Mouse (Mus musculus): ENCODE measurements around the gene Tiprl.

Gene Tiprl

DNA sequence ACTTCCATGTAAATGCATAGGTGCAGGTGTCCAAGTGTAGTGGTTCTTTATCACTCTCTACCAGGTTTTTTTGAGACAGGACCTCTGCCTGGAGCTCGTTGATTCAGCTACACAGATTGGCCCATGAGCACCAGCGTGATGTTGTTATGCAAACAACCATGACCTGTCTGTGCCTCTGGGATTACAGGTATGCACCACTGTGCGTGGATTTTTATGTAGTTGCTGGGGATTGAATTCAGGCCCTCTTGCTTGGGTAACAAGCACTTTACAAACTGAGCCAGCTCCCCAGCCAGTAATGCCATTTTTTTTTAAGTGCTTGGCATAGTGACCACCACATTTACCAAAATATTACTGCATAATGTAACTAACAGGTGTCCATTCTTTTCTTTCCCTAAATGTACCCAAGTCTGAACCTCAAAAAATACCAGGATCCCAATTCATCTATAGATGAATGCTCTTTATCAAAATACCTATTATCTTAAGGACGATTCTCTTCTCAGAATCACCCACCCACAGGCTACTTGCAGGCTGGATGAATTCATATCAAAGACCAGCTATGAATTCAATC, 35.3 kb downstream of the Tiprl start:
- DNase-seq (ENCODE audit: low read depth), result no peak

DNA sequence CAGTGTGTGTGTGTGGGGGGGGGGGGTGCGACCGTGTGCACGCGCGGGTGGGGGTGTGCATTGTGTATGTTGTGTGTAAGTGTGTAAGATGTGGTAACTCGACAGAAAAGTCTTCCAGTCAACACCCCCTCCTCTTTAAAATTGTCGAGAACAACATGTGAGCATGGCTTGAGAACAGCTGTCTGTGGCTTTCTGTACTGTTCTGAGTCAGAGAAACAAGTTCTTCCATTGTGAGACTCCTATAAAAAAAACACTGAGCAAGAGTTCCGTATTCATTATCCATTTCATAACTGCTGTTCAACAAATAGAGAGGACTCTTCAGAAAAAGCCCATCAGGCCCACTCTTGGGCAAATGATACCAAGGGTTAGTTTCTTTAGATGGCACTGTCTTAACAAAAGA, 36.0 kb downstream of the Tiprl start:
- DNase-seq (ENCODE audit: low read depth), result no peak

DNA sequence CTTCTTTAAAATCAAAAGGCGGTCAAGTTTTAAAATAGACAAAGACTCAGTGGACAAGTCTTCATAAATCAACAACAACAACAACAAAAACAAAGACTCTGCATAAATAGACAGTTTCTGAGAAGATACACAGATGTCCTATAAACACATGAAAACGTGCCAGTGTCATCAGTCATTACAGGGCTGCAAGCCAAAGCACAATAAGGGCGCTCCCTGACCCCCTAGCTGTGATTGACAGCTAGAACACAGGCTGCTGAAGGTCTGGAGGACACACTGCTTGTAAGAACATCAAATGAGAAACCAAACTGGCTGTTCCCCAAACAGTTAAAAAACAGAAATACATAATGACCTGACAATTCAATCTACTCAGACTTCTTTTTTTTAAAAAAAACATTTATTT, 37.2 kb downstream of the Tiprl start:
- no peak for DNase-seq (ENCODE audit: low read depth)

DNA sequence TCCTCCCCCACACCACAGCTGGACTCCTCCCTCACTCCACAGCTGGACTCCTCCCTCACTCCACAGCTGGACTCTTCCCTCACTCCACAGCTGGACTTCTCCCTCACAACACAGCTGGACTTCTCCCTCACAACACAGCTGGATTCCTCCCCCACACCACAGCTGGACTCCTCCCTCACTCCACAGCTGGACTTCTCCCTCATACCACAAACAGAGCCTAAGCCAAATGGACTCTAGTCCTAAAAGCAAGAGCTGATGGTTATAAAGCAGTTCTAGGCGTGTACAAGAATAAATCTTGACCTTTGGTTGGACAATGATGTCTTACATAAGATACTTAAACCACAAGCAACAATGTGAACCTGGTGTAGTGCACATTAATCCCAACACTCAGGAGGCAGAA, 37.8 kb downstream of the Tiprl start:
- no peak for DNase-seq (ENCODE audit: low read depth)

DNA sequence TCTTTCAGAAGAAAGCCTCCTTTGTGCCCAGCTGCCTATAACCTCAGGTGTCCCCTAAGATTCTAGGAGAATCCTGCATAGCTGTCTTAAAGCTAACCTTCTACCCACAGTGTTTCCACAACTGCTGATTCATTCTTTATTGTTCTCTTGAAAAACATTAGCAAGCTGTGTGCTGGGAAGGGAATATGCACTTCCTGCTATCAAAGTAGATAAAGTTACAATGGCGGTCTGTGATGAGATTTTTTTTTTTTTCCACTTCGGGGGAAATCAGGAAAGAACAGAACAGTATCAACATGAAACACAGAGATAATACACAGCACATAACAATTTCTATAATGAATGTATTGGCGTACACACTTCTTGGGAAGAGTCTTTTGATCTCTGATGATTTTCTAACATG, 38.9 kb downstream of the Tiprl start:
- DNase-seq (ENCODE audit: low read depth), result peak; percentile 44

DNA sequence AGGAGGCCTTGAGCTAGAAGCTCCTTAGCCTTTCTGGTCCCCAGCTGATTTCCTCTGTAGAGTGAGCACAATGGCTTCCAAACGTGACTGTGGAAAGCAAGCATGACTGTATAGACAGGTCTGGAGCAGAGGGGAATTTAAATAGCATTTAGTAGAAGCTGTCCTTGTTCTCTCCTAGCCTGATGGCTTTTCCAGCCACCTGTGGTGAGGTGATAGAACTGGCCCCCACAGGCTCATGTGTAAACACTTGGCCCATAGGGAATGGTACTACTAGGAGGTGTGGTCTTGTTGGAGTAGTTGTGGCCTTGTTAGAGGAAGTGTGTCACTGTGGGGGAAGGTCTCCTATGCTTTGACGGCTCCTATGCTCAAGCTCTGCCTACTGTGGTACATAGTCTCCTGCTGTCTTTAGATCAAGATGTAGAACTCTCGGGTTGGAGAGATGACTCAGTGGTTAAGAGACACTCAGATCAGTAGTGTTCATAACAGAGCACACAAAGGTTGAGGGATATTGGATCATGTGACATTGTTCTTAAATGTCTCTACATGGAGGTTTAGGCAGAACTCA, 41.3 kb downstream of the Tiprl start:
- DNase-seq (ENCODE audit: low read depth), result peak; percentile 64

DNA sequence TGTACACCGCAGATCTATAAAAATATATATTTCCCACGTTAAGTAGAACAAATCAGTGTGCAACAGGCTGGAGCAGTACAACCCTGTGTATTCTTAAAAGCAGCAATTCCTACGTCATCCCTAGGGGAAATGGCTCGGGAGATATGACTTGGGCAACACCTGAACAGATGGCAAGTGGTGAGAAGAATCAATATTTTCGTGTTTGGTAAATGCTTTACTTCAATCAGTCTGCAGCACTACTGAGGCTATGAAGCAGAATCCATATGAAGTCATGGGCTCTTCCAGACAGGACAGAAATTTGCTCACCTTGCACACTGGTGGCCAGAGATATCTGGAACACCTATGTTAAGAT, 42.2 kb downstream of the Tiprl start:
- no peak for DNase-seq (ENCODE audit: low read depth)

DNA sequence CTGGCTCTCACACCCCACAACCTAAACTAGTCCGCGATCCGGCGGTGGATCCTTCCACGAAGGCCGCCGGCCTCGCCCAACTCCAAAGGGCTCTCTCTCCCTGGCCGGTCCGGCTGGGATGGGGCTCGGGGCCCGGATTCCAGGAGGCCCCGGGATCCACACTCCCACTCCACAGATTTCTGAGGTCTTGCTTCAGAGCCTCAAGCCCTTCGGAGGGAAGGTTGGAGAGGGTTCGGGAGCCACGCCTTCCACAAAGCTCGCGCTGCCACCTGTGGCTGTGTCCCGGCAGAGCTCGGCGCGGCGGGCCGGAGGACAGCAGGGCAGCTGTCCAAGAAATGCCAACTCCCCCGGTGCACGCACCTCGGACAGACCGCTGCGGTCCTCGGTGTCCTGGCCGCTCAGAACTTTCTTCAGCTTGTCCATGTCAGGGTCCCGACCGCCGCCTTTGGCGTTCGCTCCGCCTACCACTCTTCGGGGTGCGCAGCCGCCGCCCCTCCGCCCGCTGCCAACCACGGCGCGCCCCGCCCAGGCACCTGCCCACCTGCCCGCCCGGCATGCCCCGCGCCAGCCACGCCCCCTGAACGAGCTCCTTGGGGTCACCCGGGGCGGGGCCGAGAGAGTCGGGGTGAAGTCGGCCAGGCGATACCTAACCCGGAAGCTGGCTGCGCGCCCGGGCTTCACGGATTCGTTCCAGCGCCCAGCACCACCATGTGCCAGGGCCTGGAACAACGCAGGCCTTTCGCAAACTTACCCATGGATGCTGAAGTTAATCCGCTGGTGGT, 42.7 kb downstream of the Tiprl start, which contains the start of gene Sft2d2:
Gene Sft2d2, minus strand, starts transcription at position 559 of the 782 bp plus-strand sequence.
- peak; percentile 94 for DNase-seq (ENCODE audit: low read depth)

DNA sequence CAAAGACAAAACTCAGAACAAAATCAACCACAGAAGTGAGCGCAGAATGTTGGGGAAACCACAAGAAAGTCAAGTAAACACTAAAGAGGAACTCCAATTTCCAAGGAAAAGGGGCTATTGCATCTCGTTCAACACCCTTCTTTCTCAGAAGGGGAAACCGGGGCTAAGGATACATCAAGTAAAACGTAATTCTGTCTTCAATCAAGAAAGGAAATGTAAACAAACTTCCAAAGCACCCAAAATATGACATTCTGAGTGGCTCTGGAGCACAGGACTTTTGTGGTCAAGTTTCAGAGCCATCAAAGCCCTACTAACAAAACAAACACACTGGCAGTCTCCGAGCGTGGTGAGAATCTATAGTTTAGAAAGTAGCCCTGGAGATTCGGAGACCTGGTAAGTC, 43.4 kb downstream of the Tiprl start:
- DNase-seq (ENCODE audit: low read depth), result peak; percentile 62

DNA sequence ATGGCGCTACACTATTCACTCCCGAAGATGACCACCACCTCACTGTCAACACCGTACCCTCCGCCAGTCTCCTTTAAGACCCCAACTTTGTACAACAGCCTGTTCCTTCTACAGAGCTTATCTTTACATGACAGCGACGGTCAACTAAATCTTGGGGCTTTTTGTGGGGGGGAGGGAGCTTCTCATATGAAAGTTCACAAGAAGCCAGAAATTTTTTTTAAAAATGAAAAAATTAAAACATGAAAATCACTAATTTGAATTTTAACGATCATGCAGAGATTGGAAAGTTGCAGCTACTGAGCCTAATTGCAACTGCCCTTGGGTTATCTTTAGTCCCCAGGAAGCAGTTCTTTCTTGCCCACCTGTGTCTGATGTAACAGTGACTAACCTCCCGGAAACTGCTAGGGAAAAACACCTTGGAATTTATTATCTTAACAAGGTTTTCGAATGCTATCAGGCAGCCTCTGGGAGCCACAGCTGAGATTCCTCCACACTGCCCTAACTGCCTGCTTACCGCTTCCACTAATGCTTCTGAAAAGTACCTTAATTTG, 44.0 kb downstream of the Tiprl start:
- DNase-seq (ENCODE audit: low read depth), result peak; percentile 31

DNA sequence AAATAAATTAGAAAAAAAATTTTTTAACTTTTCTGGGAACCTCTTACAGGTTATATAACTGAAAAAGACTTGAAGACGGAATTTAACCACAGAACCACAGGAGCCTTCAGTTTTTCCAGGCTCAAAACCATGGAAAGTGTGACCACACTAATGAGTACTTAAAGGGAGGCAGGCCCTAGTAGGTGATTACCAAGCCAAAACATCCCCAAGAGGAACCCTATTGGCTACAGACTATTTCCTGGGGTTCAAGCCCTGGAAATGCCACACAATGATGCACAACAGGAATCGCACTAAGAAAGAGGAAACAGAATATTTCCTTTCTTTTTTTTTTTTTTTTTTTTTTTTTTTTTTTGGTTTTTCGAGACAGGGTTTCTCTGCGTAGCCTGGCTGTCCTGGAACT, 44.7 kb downstream of the Tiprl start:
- peak; percentile 67 for DNase-seq (ENCODE audit: low read depth)

DNA sequence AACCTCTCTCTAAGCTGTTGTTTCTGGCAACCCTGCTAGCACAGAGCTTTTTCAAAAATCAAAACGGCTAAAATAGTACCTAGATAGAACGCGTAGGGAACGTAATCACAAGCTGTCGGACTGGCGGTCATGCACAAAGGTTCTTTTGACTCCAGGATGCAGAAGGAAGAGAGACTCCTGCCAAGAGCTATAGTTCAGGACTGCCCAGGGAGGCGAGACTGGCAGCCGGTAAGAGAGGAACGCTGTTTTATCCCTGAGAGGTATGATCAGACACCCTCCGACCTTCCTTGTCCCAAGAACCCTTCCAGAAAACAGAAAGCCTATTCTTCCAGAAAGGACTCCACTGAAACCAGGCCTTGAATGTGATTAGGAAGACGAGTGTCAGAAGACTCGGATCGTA, 45.2 kb downstream of the Tiprl start:
- DNase-seq (ENCODE audit: low read depth), result no peak

DNA sequence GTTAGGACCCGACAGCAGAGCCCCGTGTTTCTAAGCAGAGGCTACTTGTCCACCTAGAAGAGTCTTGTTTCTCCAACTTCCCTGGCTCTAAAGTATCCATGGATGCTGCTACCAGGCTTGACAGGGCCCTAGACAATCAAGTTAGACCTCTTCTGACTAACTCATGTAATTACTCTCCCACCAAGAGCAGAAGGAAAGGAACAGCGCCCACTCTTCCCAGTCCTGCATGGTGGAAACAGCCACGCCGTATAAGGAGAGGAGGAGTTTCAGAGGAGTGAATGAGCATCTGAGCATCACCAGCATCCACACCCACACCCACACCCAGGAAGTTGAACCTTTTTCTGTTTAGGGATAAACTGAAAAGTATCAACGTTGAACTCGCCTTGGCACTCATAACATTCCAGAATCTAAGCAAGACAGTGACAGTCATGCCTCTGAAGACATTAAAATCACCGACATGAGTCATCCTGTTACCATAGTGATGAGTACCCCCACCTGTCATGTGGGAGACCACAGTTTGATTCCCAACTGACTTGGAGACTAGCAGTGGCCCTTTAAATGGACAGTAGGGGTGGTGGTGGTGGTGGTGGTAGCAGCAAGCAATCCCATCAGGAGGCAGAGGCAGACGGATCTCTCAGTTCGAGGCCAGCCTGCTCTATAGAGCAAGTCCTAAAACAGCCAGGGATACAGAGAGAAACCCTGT, 46.1 kb downstream of the Tiprl start:
- DNase-seq (ENCODE audit: low read depth), result peak; percentile 18

DNA sequence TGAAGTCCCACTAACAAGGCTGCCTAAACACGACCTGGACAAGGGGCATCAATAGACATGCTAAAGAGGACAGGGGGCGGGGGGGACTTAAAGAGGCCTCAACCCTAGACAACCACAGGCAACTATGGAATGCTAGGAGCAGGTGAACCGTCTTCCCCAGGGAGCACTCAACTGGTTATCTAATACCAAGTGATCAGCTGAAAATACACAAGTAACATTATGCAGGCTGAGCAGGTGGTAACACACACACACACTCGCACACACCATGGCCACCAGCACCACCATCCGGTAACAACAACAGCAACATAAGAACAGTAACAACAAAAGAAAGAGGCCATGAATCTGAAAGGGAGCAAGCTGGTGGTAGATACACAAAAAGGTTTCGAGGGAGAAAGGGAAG, 46.7 kb downstream of the Tiprl start:
- DNase-seq (ENCODE audit: low read depth), result no peak

DNA sequence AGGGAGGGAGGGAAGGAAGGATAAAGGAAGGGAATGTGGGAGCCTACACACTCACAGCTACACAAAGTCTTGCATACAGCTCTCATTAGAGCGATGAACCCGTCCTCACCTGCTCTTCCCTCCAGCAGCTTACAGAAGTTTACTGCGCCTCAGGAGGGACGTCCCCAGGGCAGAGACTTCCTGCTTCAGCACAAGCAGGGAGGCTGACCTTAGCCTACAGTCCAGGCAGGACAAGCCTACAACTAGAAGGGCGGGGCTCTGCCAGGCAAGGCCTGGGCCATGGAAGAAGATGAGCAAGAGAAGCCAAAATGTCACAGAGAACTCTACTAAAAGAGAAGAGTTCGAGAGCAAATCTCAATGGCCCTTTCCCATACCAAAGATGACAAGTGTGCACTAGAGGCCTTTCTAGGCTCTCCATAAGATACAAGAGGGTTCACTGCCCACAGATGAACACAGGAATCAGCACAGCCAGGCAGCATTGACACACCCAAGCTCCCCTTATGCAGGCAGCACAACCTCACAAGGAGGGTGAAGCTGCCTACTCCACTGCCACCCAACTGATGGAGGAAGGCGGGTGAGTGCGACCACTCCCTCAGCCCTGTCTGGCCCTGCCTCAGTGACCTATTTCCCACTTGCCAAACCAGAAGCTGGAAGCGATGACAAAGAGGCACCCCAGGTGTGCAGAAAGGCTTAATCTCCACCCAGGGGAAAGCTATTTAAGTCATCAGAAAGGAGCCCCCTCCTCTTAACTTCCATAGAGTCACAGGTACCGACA, 47.8 kb downstream of the Tiprl start:
- DNase-seq (ENCODE audit: low read depth), result no peak

DNA sequence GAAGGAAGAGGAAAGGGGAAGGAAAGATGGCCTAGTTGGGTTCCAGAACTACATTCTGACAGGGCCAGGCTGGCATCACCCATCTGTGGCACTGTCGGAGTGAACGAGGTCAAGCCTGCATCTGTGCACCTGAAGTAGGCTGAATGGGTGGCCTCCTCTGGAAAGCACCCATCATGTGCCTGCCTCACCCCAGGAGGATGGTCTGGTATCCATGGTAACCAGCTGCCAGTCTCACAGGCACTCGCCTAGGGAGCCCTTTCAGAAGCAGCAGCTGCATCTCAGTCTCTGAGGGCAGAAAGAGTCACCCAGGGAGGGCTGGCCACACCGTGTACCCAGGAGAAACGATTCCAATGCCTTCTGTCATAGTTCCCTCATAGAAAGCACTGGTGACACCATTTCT, 49.4 kb downstream of the Tiprl start:
- DNase-seq (ENCODE audit: low read depth), result no peak

DNA sequence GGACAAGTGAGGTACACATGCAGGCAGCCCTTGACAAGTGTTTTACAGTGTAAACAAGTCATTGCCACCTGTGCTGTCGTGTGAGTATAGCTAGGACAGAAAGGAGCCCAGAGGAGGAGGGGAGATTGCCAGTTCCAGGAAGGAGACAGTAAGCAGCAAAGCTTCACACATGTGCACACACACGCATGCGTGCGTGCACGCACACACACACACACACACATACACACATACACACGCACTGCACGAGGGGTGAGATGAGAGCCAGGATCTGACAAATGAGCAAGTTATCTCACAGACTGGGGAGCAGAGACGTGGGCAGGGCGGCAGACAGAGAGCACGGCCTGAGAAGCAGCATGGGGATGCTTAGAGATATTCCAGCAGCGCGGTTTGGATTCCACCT, 50.3 kb downstream of the Tiprl start:
- no peak for DNase-seq (ENCODE audit: low read depth)

DNA sequence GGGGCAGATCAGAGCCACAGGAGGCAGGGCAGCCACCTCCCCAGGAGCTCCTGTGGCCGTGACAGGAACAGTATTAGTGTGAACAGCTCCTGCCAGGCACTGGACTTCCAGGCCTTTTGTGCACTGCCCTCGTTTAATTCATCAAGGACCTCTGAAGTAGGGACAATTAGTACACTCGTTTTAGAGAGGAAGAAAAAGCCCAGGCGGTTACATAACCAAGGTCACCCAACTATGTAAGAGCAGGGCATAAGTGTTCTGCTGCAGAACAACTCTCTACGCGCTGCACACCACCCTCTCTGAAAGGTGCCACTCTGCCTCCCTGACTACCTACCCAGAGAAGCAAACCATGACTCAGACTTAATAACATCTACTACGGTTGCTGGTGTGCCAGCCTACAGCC, 51.7 kb downstream of the Tiprl start:
- no peak for DNase-seq (ENCODE audit: low read depth)

DNA sequence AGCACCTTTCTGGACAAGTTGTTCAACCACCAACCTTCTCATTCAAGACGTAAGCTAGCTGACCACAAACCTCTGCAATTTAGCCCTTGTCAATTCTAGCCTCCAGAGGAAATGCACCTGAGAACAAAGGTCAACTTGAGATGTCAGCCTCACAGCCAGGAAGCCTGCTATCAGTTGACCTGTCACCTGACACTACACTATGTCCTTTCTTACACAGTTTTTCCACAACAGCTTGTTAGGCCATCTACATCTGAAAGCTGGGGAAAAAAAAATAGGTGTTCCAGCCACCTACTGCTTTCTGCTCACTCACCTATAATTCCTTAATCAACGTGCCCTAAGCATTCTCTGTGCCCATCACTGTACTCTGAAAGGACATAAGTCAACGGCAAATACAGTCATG, 52.6 kb downstream of the Tiprl start:
- no peak for DNase-seq (ENCODE audit: low read depth)

DNA sequence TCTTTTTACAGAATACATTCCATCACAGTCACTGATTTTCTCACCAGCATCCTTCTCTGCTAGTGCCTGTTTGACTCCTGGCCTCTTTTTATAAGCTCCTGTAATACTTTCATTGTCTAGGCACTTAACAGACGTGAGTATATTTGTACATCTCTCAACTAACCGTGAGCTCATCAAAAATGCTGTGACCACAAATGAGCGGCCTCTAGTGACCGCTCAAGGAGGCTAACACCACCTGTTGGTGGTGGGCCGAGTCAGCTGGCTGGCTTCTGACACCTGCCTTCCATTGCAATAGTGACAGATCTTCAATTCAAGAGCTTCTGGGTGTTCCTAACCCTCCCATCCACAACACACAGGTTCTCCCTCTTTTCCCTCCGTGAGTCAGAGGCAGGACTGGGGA, 53.4 kb downstream of the Tiprl start:
- DNase-seq (ENCODE audit: low read depth), result no peak

DNA sequence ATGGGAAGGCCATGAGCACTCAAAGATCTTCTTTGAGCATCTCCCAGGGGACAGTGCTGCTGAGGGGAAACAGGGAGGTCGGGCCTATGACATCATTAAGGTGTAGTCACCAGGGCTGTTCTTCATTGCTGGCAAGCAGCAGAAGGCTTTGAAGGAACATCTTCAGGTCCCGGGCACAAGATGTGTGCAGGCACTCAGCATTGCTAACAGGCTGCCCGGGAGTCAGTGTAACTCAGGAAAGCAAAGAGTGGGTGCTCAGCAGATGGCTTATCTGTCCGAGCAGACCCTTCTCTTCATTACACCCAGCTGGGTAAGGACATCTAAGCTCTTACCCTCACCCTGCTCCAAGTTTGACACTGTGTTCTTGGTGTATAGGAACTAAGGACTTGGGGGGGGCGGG, 57.5 kb downstream of the Tiprl start:
- DNase-seq (ENCODE audit: low read depth), result no peak

DNA sequence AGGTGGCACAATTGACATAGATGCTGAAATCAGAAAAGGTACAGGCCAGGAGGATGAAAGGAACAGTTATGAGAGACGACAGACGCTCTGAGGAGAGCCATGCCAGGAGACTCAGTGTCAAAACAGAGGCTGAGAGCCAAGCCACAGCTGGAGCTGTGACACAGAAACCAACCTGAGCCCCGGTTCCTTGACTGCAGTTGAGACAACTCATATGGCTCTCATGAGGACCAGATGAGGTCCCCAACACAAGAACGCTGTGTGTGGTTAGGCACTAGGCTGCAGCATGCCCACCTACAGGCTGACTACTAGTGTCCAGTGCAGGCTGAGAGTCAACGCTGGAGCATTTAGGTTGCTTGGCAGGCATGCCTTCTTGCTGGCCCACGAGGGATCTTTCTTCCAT, 58.7 kb downstream of the Tiprl start:
- no peak for DNase-seq (ENCODE audit: low read depth)
